Mouse (Mus musculus) liver (tissue): ENCODE measurements around the gene Maats1.

Experiments used
- DNase-seq: peaks from one replicate; pipeline ENCODE4 v3.0.0-alpha.2; 2020; ENCODE audit warnings: mixed read lengths

Maats1 gene

DNA sequence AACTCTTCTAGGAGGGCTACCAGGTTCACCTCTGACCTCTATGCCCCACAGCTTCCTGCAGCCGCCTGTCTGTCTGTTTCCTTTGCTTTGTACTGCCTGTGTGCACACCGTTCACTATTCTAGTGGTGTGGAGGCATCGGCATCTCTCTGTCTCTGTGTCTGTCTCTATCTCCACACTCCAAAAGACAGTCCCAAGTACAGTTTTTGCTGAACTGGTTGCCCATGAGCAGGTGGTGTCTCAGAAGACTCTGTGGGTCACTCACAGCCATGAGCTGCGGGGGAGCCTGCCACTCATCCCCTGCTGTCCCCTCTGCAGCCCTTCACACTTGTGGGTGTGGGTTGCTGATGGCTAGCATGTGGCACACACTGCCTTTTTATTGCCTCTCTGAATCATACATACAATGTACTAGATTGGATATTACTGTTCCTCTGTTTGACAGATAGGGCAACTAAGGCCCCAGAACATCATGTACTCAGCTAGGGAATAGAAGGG is 28.1 kb upstream of the Maats1 start:
- DNase-seq, result no peak

GRCm38 (mm10) chr16:38369431-38369830 is 27.5 kb upstream of the Maats1 start:
- no peak for DNase-seq

- DNase-seq, result no peak
Measured at GRCm38 (mm10) chr16:38369000-38369399, 27.1 kb upstream of the Maats1 start.

DNA sequence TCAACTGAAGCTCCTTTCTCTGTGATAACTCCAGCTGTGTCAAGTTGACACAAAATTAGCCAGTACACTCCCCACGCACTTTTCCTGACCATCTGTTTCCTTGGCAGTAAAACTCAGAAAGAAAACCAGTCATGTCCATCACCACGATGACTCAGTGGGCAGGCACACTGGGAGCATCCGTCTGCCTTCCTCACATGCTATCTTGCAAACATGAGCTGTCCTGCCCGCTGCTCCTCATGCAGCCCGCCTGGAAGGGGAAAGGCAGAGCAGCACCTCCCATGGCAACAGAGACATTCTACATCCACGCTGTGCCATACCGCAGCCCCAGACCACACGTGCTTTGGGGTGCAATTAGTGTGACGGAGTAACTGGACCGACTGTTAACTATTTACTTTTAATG is 26.4 kb upstream of the Maats1 start:
- DNase-seq, result peak; percentile 56

GRCm38 (mm10) chr16:38366231-38366630 is 24.3 kb upstream of the Maats1 start:
- no peak for DNase-seq

DNA sequence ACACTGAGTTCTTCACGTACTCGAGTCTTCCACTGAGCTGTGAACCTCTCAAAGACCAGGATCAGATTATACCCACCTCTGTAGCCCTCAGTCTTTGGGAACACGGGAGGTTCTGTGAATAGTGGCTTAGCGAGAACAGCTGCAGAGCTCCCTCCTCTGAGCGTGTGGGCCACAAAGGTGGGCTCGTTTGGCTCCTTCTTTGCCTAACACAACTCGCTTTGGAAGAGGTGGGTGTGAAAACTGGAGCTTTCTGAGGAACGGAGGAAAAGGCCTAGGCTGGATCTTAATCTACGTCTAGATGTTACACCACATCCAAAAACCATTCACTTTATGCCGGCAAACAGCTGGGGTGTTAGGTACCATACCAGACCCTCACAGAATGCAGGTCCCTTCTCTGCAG is 23.4 kb upstream of the Maats1 start:
- no peak for DNase-seq

DNA sequence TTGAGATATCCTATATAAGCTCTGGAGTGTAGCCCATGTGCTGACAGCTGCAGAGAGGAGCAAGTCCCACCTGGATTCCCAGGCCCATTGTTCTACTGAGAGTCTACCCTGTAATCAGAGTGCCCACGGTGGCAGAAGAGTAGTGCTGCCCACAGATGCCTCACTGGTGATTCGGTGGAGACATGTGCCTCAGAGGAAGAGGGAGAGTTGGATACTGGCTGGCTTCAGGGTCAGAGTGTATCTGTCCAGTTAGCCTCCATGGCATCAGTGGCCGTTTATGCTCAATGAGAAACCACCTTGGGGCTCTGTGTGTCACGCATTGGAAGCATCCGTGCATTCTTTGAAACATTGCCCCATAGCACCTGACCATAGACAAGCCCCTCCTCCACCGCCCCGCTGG is 21.7 kb upstream of the Maats1 start:
- no peak for DNase-seq

- DNase-seq, result no peak
Measured at GRCm38 (mm10) chr16:38363256-38363595, 21.3 kb upstream of the Maats1 start.

DNA sequence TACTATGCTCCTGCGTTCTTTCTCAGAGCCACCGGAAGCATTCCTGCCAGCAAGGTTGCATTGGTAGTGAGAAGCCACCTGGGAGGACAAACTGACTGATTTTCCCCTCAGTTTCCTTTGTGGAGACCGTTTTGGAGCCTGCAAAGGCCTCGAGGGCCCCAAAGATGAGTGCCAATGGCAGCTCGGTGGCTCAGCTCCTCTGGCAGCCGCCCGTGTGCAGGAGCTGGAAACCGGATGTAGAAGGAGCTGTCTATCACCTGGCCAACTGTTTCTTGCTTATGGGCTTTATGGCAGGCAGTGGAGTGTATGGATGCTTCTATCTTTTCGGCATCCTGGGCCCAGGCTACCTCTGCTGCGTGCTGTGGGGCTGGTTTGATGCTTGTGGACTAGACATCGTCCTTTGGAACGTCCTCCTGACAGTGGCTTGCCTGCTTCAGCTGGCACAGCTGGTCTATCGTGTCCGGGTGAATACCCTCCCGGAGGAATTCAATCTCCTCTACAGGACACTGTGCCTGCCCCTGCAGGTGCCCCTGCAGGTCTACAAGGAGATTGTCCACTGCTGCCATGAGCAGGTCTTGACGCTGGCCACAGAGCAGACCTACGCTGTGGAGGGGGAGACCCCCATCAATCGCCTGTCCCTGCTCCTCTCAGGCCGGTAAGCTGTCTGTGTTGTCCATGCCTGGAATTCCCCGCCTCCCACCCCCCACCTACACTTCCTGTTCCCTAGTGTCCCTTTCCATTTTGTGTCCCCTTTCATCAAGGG is 20.7 kb upstream of the Maats1 start:
- DNase-seq, result no peak

DNA sequence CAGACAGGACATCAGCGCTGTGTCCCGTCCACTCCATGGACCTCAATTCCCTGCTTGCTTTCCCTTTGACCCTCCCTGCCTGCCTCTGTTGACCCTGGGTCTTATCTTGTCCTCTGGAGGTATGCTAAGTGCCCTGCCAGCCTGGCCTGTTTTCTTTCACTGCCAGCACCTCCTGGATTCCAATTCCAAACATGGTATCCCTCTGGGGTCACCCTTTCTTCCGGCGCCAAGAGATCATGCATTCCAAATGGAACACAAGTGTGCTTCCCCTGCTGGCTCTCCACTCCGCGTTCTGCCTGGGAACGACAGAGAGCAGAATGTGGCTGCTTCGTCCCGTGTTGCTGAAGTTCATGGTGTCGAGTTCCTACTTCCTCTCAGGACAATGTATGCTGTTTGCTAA is 20.0 kb upstream of the Maats1 start, which contains the start of gene Popdc2:
Gene Popdc2, plus strand, starts transcription at position 277 of the 400 bp plus-strand sequence.
- DNase-seq, result no peak

DNA sequence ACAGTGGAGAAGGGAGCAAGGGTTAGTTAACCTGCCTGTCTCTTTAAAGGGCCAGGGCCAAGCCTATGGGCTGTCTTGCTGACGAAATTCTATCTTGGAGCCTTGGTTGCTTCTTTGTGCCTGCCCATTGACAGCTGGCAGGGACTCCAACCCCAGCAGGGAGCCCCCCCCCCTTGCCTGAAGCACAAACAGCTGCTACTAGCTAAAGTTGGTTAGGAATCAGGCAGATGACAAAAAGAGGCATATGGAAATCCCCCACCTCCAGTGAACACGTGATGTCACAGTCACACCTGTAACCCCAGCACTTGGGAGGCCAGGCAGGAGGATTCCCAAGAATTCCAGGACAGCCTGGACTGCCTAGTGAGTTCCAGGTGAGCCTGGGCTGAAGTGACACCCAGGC is 18.4 kb upstream of the Maats1 start:
- DNase-seq, result no peak

GRCm38 (mm10) chr16:38359857-38360256 is 17.9 kb upstream of the Maats1 start:
- DNase-seq, result no peak

DNA sequence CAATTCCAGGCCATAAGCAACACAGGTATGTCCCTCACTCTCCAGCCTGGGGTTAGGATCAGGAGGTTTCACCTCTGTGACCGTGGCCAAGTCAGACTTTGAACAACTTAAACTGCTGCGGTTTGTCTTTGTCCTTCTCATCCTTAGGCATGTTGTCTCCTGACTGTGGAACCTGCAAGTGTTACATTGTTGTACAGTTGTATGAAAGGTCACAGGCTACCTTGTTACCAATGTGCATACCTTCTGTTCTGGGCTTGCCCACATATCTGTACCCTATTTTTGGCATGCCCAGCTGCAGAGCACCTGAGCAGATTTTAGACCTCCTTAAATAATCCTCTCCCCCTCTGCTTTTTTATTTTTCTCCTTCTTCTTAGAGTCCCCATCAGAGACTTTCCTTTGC is 17.3 kb upstream of the Maats1 start:
- no peak for DNase-seq

GRCm38 (mm10) chr16:38358256-38358812 is 16.4 kb upstream of the Maats1 start:
- no peak for DNase-seq

DNA sequence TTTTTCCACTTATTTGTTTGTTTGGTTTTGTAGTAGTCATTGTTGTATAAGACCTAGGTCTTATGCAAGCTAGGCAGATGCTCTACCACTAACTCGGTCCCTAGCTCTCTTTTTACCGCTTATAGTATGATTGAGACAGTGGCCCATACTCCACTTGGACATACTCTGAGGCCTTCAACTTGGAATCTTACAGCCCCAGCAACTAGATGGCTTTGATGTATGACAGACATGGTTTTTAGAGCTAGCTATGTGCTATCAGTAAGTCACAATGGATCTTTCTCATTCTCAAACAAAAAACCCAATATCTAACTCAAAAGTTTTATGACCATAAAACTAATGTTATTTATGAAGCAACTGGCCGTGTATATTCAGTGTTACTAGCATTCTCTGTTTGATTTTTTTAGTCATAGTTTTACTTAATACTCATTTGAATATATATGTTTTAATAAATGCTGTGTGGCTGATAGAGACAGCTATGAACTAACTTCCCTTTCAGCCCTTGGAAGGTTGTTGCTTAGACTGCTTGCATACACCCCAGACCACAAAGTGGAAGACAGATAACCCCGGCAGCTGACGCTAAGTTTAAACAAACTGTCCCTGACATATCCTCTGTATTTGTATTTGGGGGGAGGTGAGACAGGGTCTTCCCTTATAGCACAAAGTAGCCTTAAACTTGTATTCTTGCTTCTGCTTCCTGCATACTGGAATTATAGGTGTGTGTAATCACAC is 12.4 kb upstream of the Maats1 start:
- no peak for DNase-seq

GRCm38 (mm10) chr16:38353642-38354041 is 11.7 kb upstream of the Maats1 start:
- DNase-seq, result no peak

GRCm38 (mm10) chr16:38352851-38353250 is 10.9 kb upstream of the Maats1 start:
- no peak for DNase-seq

- DNase-seq, result no peak
Measured at GRCm38 (mm10) chr16:38352031-38352430, 10.1 kb upstream of the Maats1 start.

DNA sequence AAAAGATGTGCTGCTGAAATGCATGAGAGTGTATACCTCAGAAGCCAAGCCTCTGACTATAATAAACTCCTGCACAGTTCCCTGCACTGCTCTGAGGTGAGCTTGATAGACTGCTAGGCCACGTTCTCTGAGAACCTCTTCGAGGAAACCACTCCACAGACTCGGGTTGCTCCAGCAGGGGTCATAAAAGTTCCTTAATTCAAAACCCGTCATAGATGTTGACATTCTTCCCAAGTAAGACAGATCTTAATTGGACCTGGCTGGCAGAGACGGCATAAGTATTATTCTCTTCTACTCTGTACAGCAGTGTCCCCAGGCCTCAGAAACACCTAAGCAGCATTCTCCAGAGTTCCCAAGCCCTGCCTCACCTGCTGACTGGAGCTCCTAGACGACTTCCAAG is 9.0 kb upstream of the Maats1 start:
- DNase-seq, result no peak

GRCm38 (mm10) chr16:38350361-38350855 is 8.5 kb upstream of the Maats1 start:
- DNase-seq, result peak; percentile 51

DNA sequence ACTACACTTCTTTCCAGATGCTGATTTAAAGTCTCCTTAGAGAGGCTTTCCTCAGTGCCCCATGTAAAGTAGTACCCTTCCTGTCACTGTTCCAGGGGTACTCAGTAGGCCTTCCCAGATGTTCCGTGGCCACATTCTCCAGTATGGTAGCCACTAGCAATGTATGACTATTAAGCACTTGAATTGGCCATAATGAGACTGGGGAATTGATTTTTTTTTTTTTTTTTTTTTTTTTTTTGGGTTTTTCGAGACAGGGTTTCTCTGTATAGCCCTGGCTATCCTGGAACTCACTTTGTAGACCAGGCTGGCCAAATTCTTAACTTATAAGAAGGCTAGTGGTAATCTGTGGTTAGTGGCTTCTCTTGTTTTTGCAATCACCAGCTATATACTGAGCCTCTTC is 7.9 kb upstream of the Maats1 start:
- no peak for DNase-seq

DNA sequence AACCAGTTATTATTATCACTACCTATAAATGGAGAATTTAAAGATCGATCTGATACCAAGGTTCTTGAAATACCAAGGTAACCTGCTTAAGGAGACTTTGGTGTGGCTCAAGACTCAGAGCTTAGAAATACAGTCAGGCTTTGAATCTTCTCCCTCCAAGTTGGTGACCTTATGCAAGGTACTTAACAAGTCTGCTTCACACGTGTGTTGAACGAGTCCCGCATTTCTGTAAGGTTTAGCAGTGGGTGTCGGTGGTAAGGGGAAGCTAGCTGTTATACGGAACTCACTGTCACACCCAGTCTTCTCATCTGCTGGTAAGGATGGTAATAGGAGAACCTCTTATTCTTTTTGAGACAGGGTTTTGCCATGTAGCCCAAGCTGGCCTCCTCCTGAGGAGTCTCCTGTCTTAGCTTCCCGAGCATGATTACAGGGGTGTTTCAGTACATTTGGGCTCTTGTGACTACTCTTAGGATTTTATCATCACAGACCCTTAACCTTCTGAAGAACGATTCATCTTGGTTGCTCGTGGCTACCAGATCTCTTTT is 6.3 kb upstream of the Maats1 start:
- DNase-seq, result no peak

- DNase-seq, result no peak
Measured at GRCm38 (mm10) chr16:38347588-38347987, 5.6 kb upstream of the Maats1 start.
